Mouse (Mus musculus) thymus, adult 2 months (tissue): Measurements from ENCODE around the gene Rasa3. TPM values are rescaled to one million over a fixed set of nuclear protein-coding genes. Genes with fewer than 3 reads are reported as not detected.
A peak's percentile ranks its signal among the peaks of the same experiment; 100 is the strongest.

Experiments used
- DNase-seq: peaks from one replicate; pipeline ENCODE4 v3.0.0; 2021
- H3K27ac ChIP-seq: fragments of 200-500 bp; 2 replicates; pipeline ENCODE4 v1.5.1; 2012; ENCODE audit warnings: low read length, control low read depth; ENCODE audit not compliant: control insufficient read depth, insufficient read depth
- H3K27me3 ChIP-seq: fragments of 200-500 bp; 2 replicates; pipeline ENCODE4 v1.6.1; 2012; ENCODE audit warnings: mild to moderate bottlenecking, low read length, moderate library complexity, mixed read lengths; ENCODE audit not compliant: control insufficient read depth, insufficient read depth
- H3K36me3 ChIP-seq: fragments of 200-500 bp; 2 replicates; pipeline ENCODE4 v1.6.1; 2012; ENCODE audit warnings: mild to moderate bottlenecking, low read length, moderate library complexity; ENCODE audit not compliant: control insufficient read depth, insufficient read depth
- H3K4me1 ChIP-seq: fragments of 200-500 bp; replicated peaks from 2 replicates; pipeline ENCODE4 v1.6.1; 2012; ENCODE audit warnings: low read length; ENCODE audit not compliant: control insufficient read depth, insufficient read depth
- H3K4me3 ChIP-seq: fragments of 200-500 bp; 2 replicates; pipeline ENCODE4 v1.5.1; 2012; ENCODE audit warnings: mild to moderate bottlenecking, low read length, control low read depth, moderate library complexity; ENCODE audit not compliant: control insufficient read depth, insufficient read depth
- CTCF ChIP-seq: fragments of 200-500 bp; IDR thresholded peaks from 2 replicates; pipeline ENCODE4 v1.5.1; 2012; ENCODE audit warnings: mild to moderate bottlenecking, control low read depth, low read length, moderate library complexity, borderline replicate concordance; ENCODE audit not compliant: control insufficient read depth, poor library complexity, insufficient read depth; ENCODE audit errors: extremely low read depth
- POLR2A ChIP-seq: fragments of 200-500 bp; IDR thresholded peaks from 2 replicates; pipeline ENCODE4 v1.6.1; 2012; ENCODE audit warnings: mild to moderate bottlenecking, low read length, control low read depth, moderate library complexity; ENCODE audit not compliant: control insufficient read depth, poor library complexity, insufficient read depth; ENCODE audit errors: extremely low read depth
- WGBS: fragments of 180-500 bp; shearing (Covaris S2); methylation state at CpG from one replicate; pipeline ENCODE4 v1.1.7; 2018; 5-methylcytosine and 5-hydroxymethylcytosine counted together
- polyA plus RNA-seq: library from polyadenylated mRNA; depleted of rRNA; stranded (reverse); fragments of >200 nt; gene quantifications from 2 replicates; pipeline ENCODE4 v1.2.3, GENCODE M21; 2012

The Rasa3 gene
- polyA plus RNA-seq, 1 experiment: 57.5 TPM

DNA sequence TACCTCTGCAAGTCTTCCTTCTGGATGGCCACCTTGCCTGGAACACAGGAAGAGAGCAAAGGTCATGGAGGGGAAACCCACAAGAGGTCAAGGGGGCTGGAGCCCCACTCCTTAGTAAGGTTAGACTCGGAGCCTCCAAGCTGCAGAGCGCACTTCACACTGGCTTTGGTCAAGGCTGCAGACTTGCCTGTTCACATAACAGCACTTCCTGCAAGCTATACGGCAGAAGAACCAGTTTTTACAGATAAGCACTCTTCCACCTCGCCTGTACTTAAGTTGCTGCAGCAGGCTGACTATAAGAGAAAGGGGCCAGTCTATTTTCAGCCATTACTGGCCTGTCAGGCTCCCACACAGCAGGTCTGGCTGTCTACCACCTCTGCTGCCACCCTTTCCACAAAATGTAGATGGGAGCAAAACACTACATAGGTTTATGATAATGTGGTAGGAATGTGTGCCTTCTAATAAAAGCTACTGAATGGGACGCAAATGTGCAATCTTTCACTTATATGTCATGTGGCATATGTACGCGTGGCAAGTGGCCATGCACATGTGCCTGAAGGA is 71.4 kb downstream of the Rasa3 start:
- TF ChIP-seq POLR2A (no peak), CTCF (no peak)
- H3K36me3 ChIP-seq: no peaks in the 10 kb centered on the region
- H3K4me1 ChIP-seq: peaks cover 15% of the 10 kb centered on the region
- no peaks in the 10 kb centered on the region for H3K27me3 ChIP-seq
- no peak for DNase-seq
- WGBS: 88% methylated on average over 7 of the region's 7 CpGs
- no peak overlapping the region for H3K27ac ChIP-seq
- H3K4me3 ChIP-seq: no peak overlapping the region

- Histone ChIP-seq H3K27ac (no peak overlapping the region), H3K36me3 (no peaks in the 10 kb centered on the region), H3K27me3 (no peaks in the 10 kb centered on the region), H3K4me1 (peaks cover 26% of the 10 kb centered on the region), H3K4me3 (no peak overlapping the region)
- WGBS: 86% methylated on average over 8 of the region's 8 CpGs
- no peak for DNase-seq
- no peak for TF ChIP-seq POLR2A
- no peak for TF ChIP-seq CTCF
Measured at GRCm38 (mm10) chr8:13602621-13603020, 74.8 kb downstream of the Rasa3 start.

GRCm38 (mm10) chr8:13601166-13601565 is 76.2 kb downstream of the Rasa3 start:
- peak; percentile 41 for DNase-seq
- Histone ChIP-seq H3K4me1 (peaks cover 30% of the 10 kb centered on the region), H3K27me3 (no peaks in the 10 kb centered on the region), H3K4me3 (0 out of 2 replicates have a peak overlapping the region, but pooled peaks have one; percentile 12), H3K36me3 (no peaks in the 10 kb centered on the region), H3K27ac (peak overlapping the region; percentile 37; the same call in 1 of the 2 replicates)
- under 1% methylated on average over 11 of the region's 11 CpGs for WGBS
- no peak for TF ChIP-seq CTCF
- TF ChIP-seq POLR2A: no peak

DNA sequence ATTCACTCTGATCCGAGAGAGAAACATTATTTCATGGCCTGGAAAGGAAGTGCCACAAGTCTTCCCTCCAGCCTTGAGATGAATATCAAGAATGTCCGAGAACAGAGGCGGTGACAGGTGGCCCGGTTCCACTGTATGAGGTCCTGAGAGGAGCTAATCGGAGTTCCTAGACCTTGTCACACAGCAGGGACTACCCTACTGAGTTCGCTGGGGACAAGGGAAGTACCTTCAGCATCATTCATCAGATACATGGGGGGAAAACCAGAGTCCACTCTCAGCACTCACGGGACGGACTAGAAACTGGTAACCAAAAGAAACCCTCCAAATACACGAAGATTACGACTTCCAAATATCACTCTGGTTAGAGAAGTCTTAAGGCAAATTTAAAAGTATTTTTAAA is 76.7 kb downstream of the Rasa3 start:
- H3K36me3 ChIP-seq: no peaks in the 10 kb centered on the region
- H3K4me1 ChIP-seq: peaks cover 34% of the 10 kb centered on the region
- 7% methylated on average over 10 of the region's 10 CpGs for WGBS
- peak overlapping the region; percentile 35 for H3K4me3 ChIP-seq
- TF ChIP-seq CTCF: no peak
- no peak for TF ChIP-seq POLR2A
- DNase-seq: peak; percentile 19
- H3K27ac ChIP-seq: peak overlapping the region; percentile 66
- no peaks in the 10 kb centered on the region for H3K27me3 ChIP-seq

DNA sequence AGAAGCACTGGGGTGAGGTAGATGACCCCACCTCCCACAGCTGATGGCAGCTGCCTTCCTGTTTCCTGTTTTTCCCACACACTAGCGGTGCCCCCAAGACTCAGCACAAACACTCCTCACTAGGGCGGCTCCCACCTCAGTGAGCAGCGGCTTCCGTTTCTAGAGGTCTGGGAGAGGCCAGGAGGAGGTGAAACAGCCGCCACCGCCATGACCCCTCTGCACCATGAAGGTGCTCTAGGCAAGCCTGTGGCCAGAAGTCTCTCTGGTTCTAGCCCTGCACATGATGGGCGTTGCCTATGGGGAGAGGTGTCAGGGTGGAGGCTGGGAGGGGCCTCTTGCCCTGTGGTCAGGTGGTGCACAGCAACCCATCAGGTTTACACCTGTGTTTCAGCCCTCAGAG is 77.2 kb downstream of the Rasa3 start:
- Histone ChIP-seq H3K4me3 (peak overlapping the region; percentile 35), H3K4me1 (peaks cover 36% of the 10 kb centered on the region), H3K36me3 (no peaks in the 10 kb centered on the region), H3K27me3 (no peaks in the 10 kb centered on the region), H3K27ac (peak overlapping the region; percentile 66)
- 4% methylated on average over 7 of the region's 7 CpGs for WGBS
- DNase-seq: peak; percentile 71
- TF ChIP-seq POLR2A (no peak; the same call in 1 of the 2 replicates), CTCF (peak; percentile 37; the same call in 1 of the 2 replicates)

- peaks cover 52% of the 10 kb centered on the region for H3K4me1 ChIP-seq
- TF ChIP-seq CTCF (no peak), POLR2A (no peak)
- no peaks in the 10 kb centered on the region for H3K27me3 ChIP-seq
- no peaks in the 10 kb centered on the region for H3K36me3 ChIP-seq
- H3K27ac ChIP-seq: no peak overlapping the region
- no peak overlapping the region for H3K4me3 ChIP-seq
- 95% methylated on average over 6 of the region's 6 CpGs for WGBS
- no peak for DNase-seq
Measured at GRCm38 (mm10) chr8:13597777-13598176, 79.6 kb downstream of the Rasa3 start.

GRCm38 (mm10) chr8:13595861-13596260 is 81.5 kb downstream of the Rasa3 start:
- 81% methylated on average over 6 of the region's 6 CpGs for WGBS
- Histone ChIP-seq H3K27me3 (no peaks in the 10 kb centered on the region), H3K4me1 (peaks cover 42% of the 10 kb centered on the region), H3K27ac (no peak overlapping the region), H3K36me3 (no peaks in the 10 kb centered on the region), H3K4me3 (no peak overlapping the region)
- no peak for TF ChIP-seq POLR2A
- TF ChIP-seq CTCF: no peak
- peak; percentile 27 for DNase-seq
